Mouse (Mus musculus) E14TG2a.4 (cell line): ENCODE measurements around the gene Podxl2.

Source experiments
- CTCF ChIP-seq: conservative IDR thresholded peaks from 2 replicates; pipeline ENCODE4 v1.5.1; 2014; ENCODE audit warnings: low read length
- NANOG ChIP-seq: IDR thresholded peaks from 2 replicates; pipeline ENCODE4 v1.6.1; 2014; ENCODE audit warnings: borderline replicate concordance, low read length, mixed read lengths
- POU5F1 ChIP-seq: IDR thresholded peaks from 2 replicates; pipeline ENCODE4 v1.6.1; 2014; ENCODE audit warnings: low read length, borderline replicate concordance

DNA sequence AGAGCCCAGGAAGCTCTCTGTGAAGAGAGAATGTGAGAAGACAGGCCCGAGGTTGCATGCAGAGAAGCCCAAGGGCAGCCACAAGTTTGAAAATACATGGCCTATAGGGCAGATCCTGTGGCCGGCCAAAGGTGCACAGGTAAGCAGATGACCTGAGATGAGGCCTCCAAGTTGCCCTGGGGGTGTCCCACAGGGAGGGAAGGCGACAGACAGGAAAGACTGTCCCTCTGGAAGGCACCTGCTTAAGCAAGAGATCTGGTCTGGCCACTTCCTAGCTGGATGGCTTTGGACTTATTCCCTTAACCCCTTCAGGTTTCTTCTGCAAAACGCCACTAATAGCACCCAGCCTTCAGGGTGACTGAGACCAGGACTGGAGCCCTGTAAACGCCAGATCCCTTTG is 26.6 kb upstream of the Podxl2 start:
- no peak for TF ChIP-seq CTCF
- TF ChIP-seq NANOG = no peak
- TF ChIP-seq POU5F1 = no peak
